Mouse (Mus musculus) hindbrain, embryonic 16.5 days (tissue): ENCODE measurements around the gene Tgfbi. TPM values are rescaled to one million over a fixed set of nuclear protein-coding genes. Genes with fewer than 3 reads are reported as not detected.
A peak's percentile ranks its signal among the peaks of the same experiment; 100 is the strongest.

Experiments used
- ATAC-seq: fragments of 200-750 bp; cut with Nextera tagmentation; 2 replicates; pipeline ENCODE4 v1.8.0; 2017; ENCODE audit warnings: moderate TSS enrichment, moderate library complexity
- H3K27ac ChIP-seq: fragments of 300-500 bp; sonication (generic); 2 replicates; pipeline ENCODE4 v1.5.1; 2014; ENCODE audit warnings: low read depth, mild to moderate bottlenecking, control low read depth, low read length, moderate library complexity
- H3K27me3 ChIP-seq: fragments of 300-500 bp; sonication (generic); replicated peaks from 2 replicates; pipeline ENCODE4 v1.6.1; 2014; ENCODE audit warnings: low read length; ENCODE audit not compliant: control insufficient read depth, insufficient read depth
- H3K36me3 ChIP-seq: fragments of 300-500 bp; sonication (generic); 2 replicates; pipeline ENCODE4 v1.6.1; 2014; ENCODE audit warnings: mild to moderate bottlenecking, low read length, moderate library complexity, mixed read lengths; ENCODE audit not compliant: control insufficient read depth, insufficient read depth
- H3K4me1 ChIP-seq: fragments of 300-500 bp; sonication (generic); 2 replicates; pipeline ENCODE4 v1.6.1; 2014; ENCODE audit warnings: low read depth, low read length; ENCODE audit not compliant: control insufficient read depth, insufficient read depth
- H3K4me2 ChIP-seq: fragments of 300-500 bp; sonication (generic); 2 replicates; pipeline ENCODE4 v1.6.1; 2014; ENCODE audit warnings: mild to moderate bottlenecking, low read length, control low read depth, moderate library complexity
- H3K4me3 ChIP-seq: fragments of 300-500 bp; sonication (generic); 2 replicates; pipeline ENCODE4 v1.5.1; 2014; ENCODE audit warnings: mild to moderate bottlenecking, low read length, control low read depth, moderate library complexity
- H3K9ac ChIP-seq: fragments of 300-500 bp; sonication (generic); 2 replicates; pipeline ENCODE4 v1.6.1; 2014; ENCODE audit warnings: low read depth, mild to moderate bottlenecking, control low read depth, low read length, moderate library complexity
- H3K9me3 ChIP-seq: fragments of 300-500 bp; sonication (generic); 2 replicates; pipeline ENCODE4 v1.6.1; 2014; ENCODE audit warnings: mild to moderate bottlenecking, low read length, moderate library complexity; ENCODE audit not compliant: control insufficient read depth
- WGBS: fragments of 180-500 bp; shearing (Covaris S2); extraction: QIAGEN DNeasy Blood & Tissue Kit; methylation state at CpG from one replicate; pipeline ENCODE4 v1.1.7; 2014; 5-methylcytosine and 5-hydroxymethylcytosine counted together
- polyA plus RNA-seq: library from polyadenylated mRNA; unstranded; fragments of >200 nt; fragmentation: Nextera tagmentation; extraction: Ambion mirVana; gene quantifications from 2 replicates; pipeline ENCODE4 v1.2.1, GENCODE M21; 2015

The Tgfbi gene
- polyA plus RNA-seq, 1 experiment from 2014 or later: 6.3 TPM

GRCm38 (mm10) chr13:56681924-56682323 lies 72.6 kb downstream of the Tgfbi start:
- no peak overlapping the region for H3K4me2 ChIP-seq
- H3K27me3 ChIP-seq: no peaks in the 10 kb centered on the region
- no peak for ATAC-seq
- H3K27ac ChIP-seq: no peak overlapping the region
- H3K36me3 ChIP-seq: no peaks in the 10 kb centered on the region
- peaks cover 10% of the 10 kb centered on the region for H3K4me1 ChIP-seq
- no peaks in the 10 kb centered on the region for H3K9me3 ChIP-seq
- H3K9ac ChIP-seq: no peak overlapping the region
- no peak overlapping the region for H3K4me3 ChIP-seq
- WGBS: 72% methylated on average over 4 of the region's 4 CpGs

- Histone ChIP-seq H3K27me3 (no peaks in the 10 kb centered on the region), H3K36me3 (no peaks in the 10 kb centered on the region), H3K4me2 (no peak overlapping the region), H3K27ac (no peak overlapping the region; the same call in 1 of the 2 replicates), H3K4me3 (no peak overlapping the region), H3K9ac (no peak overlapping the region), H3K9me3 (no peaks in the 10 kb centered on the region), H3K4me1 (peaks cover 10% of the 10 kb centered on the region)
- 74% methylated on average over 17 of the region's 17 CpGs for WGBS
- ATAC-seq: peak; percentile 25; the same call in 1 of the 2 replicates
These were observed 73.0 kb downstream of the Tgfbi start for GRCm38 (mm10) chr13:56682326-56682725.

DNA sequence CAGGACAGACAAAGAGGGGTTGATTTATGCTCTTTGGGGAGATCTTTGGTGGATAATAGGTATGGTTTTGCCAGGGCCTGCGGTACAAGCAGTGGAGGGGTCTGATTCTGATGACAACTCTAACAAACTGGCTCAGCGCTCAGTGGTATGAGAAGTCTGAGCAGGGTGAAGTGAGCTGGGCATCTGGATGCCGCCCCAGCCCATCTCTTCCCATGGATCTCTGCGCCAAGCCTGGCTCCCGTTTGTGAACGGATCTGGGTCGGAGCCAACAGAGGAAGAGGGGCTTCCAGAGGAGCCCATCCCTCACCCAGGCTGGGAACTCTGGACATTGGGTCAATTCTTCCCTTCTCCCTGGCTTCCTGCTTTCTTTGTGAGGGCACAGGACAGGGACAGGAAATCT lies 74.0 kb downstream of the Tgfbi start:
- Histone ChIP-seq H3K27me3 (no peaks in the 10 kb centered on the region), H3K4me3 (no peak overlapping the region), H3K4me2 (no peak overlapping the region), H3K27ac (no peak overlapping the region), H3K9ac (no peak overlapping the region), H3K36me3 (no peaks in the 10 kb centered on the region), H3K9me3 (no peaks in the 10 kb centered on the region), H3K4me1 (peaks cover 10% of the 10 kb centered on the region)
- WGBS: 69% methylated on average over 7 of the region's 7 CpGs
- ATAC-seq: peak; percentile 54

Other genes starting within 250 kb of the Tgfbi start
- gene Gm3045, start 182.9 kb upstream of the Tgfbi start, polyA plus RNA-seq: not detected in 2 replicates
- gene Slc25a48, start 171.2 kb upstream of the Tgfbi start, polyA plus RNA-seq: 0.06 TPM in 1 of 2 replicates, not detected in the other
- not detected in 2 replicates for gene Il9, start 127.3 kb upstream of the Tgfbi start, polyA plus RNA-seq
- 2.9 and 4.6 TPM in 2 replicates for gene Fbxl21, start 87.1 kb upstream of the Tgfbi start, polyA plus RNA-seq
- gene Lect2, start 61.0 kb upstream of the Tgfbi start, polyA plus RNA-seq: not detected in 2 replicates
- 17.2 and 21.3 TPM in 2 replicates for gene Smad5, start 93.5 kb downstream of the Tgfbi start, polyA plus RNA-seq
- gene Gm45623, start 144.3 kb downstream of the Tgfbi start, polyA plus RNA-seq: 2.5 and 2.8 TPM in 2 replicates